Mouse (Mus musculus): ENCODE measurements at regions not wholly inside any gene's neighbourhood (a gene's known extent, or its start where the extent isn't known, plus 50 kb on each side); places are given as distances from the start of the nearest gene placed in this dataset.

GRCm38 (mm10) chr15:60111885-60112284, 95.5 kb upstream of the 4933412E24Rik start:
- DNase-seq (ENCODE audit: extremely low spot score in 1 of 2, low spot score in 1 of 2): no peak

DNA sequence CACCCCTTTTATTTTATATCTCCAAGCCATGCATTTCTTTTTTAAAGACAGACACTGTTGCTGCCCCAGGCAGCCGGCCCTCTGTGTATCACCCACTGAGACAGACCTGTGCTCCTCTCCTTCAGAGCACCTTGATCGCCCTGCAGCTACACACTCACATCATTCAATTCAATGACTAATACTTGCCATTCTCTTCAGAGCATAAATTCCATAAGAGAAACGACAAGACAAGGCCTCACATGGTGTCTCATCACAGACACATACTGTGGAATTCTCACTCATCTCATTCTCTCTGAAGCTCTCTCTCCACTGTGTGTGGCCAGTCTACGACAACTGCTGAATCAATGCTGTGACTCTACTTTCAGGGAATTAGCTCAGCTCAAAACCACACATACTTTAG, 94.6 kb upstream of the 4933412E24Rik start:
- no peak for DNase-seq (ENCODE audit: extremely low spot score in 1 of 2, low spot score in 1 of 2)

DNA sequence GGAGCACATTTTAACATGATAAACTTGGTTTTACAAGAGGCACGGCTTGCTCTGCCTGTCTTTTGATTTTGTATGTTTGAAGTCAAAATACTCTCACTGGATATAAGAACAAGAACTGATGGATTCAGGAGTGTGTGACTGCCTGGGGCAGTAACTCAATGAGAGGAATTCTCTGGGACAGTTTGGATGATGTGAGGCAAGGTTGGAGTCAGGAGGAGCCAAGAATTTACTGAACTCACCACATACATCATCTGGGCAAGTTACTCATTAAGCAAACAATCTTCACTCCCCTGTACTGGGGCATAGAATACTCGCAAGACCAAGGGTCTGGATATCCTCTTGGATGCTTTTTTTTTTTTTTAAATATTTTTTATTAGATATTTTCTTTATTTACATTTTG, 87.7 kb upstream of the 4933412E24Rik start:
- DNase-seq (ENCODE audit: extremely low spot score in 1 of 2, low spot score in 1 of 2): no peak

- no peak for DNase-seq (ENCODE audit: extremely low spot score in 1 of 2, low spot score in 1 of 2)
Measured at GRCm38 (mm10) chr15:60101485-60102280, 85.3 kb upstream of the 4933412E24Rik start.

DNA sequence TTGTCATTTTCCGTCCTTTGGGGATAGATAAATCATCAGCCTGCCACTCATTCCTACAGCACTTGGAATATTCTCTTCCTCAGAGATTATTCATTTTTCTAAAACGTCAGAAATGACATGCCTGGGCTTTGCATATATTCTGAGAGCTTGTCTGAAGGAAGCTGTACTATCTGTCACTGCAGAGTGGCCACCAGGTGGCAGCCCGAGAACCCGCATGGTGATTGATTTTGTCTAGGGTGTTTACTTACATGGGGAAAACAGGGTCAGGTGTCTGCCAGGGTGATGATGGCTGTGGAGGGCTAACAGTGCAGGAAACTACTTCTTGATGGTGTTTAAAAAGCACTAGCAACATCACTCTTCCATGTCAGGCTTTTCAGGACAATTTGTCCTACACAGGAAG, 80.7 kb upstream of the 4933412E24Rik start:
- DNase-seq (ENCODE audit: extremely low spot score in 1 of 2, low spot score in 1 of 2): peak; percentile 36 to 74

- no peak for DNase-seq (ENCODE audit: extremely low spot score in 1 of 2, low spot score in 1 of 2)
Measured at GRCm38 (mm10) chr15:60096131-60096530, 79.7 kb upstream of the 4933412E24Rik start.

DNA sequence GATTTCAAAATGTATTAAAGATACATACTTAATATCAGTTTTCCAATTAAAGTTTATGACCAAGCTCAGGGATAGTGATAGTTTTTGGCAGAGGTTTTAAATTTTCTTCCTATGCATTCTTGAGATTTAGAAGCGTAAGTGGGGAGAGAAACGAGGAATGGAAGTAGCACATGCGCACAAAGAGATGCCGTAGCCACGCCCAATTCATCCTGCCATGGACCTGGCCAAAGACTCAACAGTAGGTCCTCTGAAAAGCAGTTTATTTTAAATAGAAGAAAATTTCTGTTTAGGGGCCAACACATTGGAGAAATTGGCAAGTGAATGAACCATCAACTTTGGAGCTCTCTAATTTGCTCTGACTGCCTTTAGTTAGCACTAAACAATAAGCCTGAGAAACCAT, 73.5 kb upstream of the 4933412E24Rik start:
- no peak for DNase-seq (ENCODE audit: extremely low spot score in 1 of 2, low spot score in 1 of 2)

GRCm38 (mm10) chr15:60088964-60089899, 72.8 kb upstream of the 4933412E24Rik start:
- no peak for DNase-seq (ENCODE audit: extremely low spot score in 1 of 2, low spot score in 1 of 2)

Measured in layer of hippocampus, postnatal 25 days (tissue).